Mouse (Mus musculus): ENCODE results near the gene Syt2. TPM values are rescaled to one million over a fixed set of nuclear protein-coding genes. Genes with fewer than 3 reads are reported as not detected.

Syt2 gene
- total RNA-seq, 2 experiments from 2014 or later = not detected

- intact Hi-C loops (cut with DNase I) = loop anchor here (5.0 to 10.0 kb wide), 3 partner anchors 101 to 378 kb away; partner anchors contain the start of gene Lgr6
- no peak for DNase-seq
These were observed 80.0 kb downstream of the Syt2 start for GRCm38 (mm10) chr1:134726480-134726879.

GRCm38 (mm10) chr1:134727256-134727655, 80.8 kb downstream of the Syt2 start:
- no peak for DNase-seq
- intact Hi-C loops (cut with DNase I) = loop anchor here (5.0 to 10.0 kb wide), 3 partner anchors 100 to 378 kb away; partner anchors contain the start of gene Lgr6

DNA sequence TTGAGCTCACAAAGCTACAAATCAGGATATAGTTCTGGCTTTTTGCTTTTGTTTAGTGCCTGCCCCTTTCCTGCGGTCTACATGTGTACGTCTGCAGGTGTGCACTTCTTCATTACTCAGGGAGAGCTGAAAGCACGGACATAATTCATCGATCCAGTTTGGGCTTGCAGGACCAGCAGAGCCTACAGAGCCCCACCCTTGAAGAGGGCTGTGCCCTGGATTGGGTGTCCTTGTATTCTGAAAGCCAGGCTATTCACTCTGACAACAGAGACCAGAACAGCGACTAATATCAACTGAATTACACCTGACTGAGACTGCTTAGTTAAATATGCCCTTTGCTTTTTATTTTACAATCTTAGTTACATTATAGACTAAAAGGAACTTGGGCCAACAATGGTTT, 87.2 kb downstream of the Syt2 start:
- DNase-seq = no peak
- intact Hi-C loops (cut with DNase I) = no loop called here

DNA sequence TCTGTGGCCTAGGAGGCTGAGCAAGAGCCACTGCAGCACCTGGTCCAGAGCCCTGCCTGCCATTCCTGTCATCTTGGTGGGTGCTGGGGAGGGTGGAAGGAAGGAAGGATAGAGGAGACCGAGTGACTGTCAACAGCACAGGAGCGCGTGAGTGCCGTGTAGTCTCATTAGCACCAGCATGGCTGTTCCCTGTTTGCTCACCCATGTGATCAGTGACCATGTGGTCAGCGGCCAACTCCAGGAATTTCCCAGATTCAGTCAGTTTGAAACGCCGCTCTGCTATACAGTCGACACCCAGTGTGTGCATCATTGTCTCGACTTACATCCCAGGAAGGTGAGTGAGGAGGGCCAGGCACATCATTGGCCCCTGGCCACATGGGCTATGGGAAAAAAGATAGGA, 91.0 kb downstream of the Syt2 start:
- intact Hi-C loops (cut with DNase I) = no loop called here

GRCm38 (mm10) chr1:134741433-134741832, 95.0 kb downstream of the Syt2 start:
- intact Hi-C loops (cut with DNase I) = loop anchor here (5.0 to 10.0 kb wide), 2 partner anchors 111 to 223 kb away; partner anchors contain the start of gene Ube2t
- no peak for DNase-seq

More for the DNA sequence above, 91.0 kb downstream of the Syt2 start:
- no peak for DNase-seq

GRCm38 (mm10) chr1:134741946-134742661, 95.6 kb downstream of the Syt2 start:
- intact Hi-C loops (cut with DNase I) = loop anchor here (5.0 to 10.0 kb wide), 2 partner anchors 110 to 223 kb away; partner anchors contain the start of gene Ube2t
- DNase-seq = no peak

DNA sequence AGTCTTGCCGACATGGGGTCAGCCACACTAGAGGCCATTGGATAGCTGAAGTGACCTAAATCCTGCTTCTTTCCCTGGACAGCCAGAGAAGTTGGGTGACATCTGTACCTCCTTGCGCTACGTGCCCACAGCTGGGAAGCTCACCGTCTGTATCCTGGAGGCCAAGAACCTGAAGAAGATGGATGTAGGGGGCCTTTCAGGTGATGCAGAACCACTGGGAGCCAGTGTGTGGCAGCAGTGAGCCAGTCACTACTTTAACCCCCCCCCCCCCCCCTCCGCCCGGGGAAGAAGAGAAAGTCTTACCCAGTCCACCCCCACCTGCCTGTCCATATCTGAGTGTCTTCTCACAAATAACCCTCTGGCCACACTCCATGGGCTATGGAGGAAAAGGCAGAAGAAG, 99.2 kb downstream of the Syt2 start:
- DNase-seq = no peak
- intact Hi-C loops (cut with DNase I) = loop anchor here (5.0 to 10.0 kb wide), 2 partner anchors 82 to 219 kb away; partner anchors contain the start of gene Ube2t

- DNase-seq = peak in 1 of 2 experiments; percentile 61
- intact Hi-C loops (cut with DNase I) = loop anchor here (5.0 to 10.0 kb wide), 2 partner anchors 80 to 217 kb away; partner anchors contain the start of gene Ube2t
These were observed 101.0 kb downstream of the Syt2 start for GRCm38 (mm10) chr1:134747236-134748174.

GRCm38 (mm10) chr1:134749889-134750288, 103.4 kb downstream of the Syt2 start:
- DNase-seq = peak in 1 of 2 experiments; percentile 70
- intact Hi-C loops (cut with DNase I) = loop anchor here (5.0 to 10.0 kb wide), 2 partner anchors 77 to 215 kb away; partner anchors contain the start of gene Ube2t

GRCm38 (mm10) chr1:134752447-134752846, 106.0 kb downstream of the Syt2 start:
- no peak for DNase-seq
- intact Hi-C loops (cut with DNase I) = no loop called here

DNA sequence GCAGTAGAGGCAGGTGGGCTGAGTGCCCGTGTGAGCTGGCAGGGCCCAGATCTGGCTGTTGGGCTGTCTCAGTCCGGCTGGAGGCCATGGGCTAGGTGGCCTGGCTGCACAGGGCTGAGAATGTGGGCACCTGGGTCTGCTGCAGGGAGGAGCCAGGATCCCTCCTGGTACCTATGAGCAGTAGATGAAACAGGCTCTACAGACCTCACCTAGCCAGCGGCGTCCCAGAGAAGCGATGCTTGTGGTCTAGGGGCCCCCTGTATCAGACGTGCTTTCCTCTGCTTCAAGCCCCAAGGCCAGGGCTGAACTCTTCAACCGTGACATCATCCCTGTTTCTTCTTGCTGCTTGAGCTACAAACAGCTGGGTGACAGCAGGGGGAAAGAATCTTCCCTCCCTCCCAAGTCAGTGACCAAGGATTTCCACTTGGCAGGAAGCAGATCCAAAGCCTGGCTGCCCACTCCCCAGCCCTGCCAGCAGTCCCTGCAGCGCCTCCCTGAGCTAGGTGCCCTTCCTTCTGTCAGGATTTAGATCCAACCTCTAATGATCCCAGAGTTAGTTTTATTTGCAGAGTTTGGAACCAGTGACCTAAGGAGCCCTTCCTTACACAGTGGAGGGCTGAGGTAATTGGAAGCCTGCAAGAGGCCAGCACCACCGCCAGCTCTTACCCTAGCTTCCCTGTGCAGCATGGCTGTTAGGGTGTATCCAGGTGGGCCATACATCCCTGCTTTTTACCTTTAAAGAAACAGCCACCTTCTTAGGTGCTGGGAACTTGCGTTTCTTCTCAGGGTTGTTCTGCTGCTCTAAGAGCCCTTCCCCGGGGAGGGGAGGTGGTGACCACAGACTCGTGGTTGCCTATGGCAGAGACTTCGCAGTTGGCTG, 107.5 kb downstream of the Syt2 start:
- intact Hi-C loops (cut with DNase I) = no loop called here
- peak; percentile 52 to 61 for DNase-seq

GRCm38 (mm10) chr1:134754818-134755217, 108.3 kb downstream of the Syt2 start:
- DNase-seq = no peak
- intact Hi-C loops (cut with DNase I) = no loop called here

DNA sequence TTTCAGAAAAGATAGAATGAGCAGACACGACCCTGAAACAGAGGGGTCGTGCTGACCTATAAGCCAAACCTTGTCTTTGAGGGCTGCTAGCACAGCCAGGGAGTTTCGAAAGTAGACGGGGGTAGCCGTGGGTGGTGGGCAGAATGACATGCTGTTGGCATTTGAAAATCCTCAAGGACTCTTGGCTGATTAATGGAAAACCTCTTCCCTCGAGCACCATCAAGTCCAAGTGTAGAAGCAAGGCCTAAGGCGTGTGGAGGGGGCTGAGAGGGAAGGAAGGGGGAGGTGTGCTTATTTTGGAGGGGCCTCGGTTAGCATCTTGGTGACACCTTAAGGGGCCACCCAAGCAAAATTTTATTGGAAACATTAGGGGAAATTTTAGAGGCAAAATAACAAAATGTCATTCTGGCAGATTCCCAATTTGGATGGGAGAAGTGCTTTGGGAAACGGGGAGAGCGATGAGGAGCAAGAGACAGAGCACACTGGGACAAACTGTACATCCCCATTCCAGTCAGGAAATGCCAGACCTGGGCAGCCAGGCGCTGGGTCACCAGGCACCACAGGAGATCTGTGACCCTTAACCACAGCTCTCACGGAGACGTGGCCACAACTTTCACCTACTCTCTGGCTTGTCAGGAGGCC, 109.2 kb downstream of the Syt2 start:
- intact Hi-C loops (cut with DNase I) = no loop called here
- no peak for DNase-seq

DNA sequence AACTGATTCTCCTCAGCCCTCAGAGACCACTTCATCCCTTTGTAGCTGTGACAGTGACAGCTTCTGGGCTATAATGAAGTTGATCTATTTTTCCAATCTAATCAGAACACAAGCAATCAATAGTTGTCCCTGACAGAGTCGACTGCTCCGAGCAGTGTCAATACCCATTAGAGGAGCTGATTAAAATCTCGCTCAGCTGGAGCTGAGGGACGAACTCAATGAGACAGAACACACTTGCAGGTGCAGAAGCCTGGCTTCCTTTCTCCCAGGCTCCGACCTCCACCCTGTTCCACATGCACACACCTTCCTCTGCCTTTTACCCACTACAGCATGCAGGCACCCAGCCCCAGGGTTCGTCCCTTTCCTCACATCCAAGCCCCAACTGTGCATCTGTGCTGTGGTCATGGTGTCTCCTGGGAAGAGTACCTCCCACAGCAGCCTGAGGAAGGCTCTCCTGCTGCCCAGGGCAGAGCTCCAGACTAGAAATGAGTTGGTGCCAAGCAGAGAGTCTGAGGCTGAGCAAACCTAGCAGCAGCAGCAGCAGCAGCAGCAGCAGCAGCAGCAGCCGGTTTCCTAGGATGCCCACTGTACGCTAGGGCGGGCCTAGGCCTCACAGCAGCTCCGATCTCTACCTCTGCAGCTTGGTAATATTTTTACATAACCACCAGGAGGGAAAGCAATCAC, 109.9 kb downstream of the Syt2 start:
- no peak for DNase-seq
- intact Hi-C loops (cut with DNase I) = no loop called here

- peak in 1 of 2 experiments; percentile 42 for DNase-seq
- intact Hi-C loops (cut with DNase I) = no loop called here
These were observed 110.8 kb downstream of the Syt2 start for GRCm38 (mm10) chr1:134757230-134757629.

DNA sequence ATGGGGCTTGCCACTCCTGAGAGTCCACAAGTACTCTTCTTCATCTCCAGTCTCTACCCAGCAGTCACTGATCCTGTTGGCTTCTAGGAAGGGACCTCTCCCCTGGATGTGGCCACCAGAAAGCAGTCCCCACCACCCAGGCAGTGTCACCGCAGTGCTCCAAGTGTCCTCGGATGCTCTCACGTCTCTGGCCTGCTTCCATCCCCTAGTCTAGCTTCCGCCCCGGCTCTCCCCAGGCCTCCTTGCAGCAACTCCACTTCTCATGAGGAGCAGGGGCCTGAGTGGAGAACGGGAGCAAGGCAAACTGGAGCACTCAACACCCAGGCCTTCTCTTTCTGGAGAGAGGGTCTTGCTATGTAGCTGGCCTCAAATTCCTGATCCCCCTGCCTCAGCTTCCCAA, 112.7 kb downstream of the Syt2 start:
- intact Hi-C loops (cut with DNase I) = no loop called here

GRCm38 (mm10) chr1:134760642-134761041, 114.2 kb downstream of the Syt2 start:
- no peak for DNase-seq
- intact Hi-C loops (cut with DNase I) = no loop called here

More for the DNA sequence above, 112.7 kb downstream of the Syt2 start:
- DNase-seq = no peak

DNA sequence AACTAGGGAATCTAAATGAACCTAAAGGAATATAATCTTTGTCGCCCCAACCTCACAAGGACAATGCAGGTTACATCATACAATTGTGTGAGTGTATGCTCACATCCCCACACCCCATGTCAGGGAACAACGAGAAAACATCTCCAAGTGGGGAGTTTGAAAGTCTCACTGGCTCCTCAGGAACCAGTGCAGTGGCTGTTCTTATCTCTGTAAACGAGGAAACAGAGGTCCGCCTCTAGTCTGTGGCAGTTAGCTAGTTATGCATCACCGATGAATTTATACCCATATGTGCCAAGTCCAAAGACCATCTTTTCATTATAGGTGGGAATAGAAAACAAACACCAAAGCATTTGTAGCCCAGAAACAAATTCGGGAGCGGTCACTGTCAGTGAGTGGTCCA, 115.1 kb downstream of the Syt2 start:
- intact Hi-C loops (cut with DNase I) = no loop called here
- DNase-seq = no peak

DNA sequence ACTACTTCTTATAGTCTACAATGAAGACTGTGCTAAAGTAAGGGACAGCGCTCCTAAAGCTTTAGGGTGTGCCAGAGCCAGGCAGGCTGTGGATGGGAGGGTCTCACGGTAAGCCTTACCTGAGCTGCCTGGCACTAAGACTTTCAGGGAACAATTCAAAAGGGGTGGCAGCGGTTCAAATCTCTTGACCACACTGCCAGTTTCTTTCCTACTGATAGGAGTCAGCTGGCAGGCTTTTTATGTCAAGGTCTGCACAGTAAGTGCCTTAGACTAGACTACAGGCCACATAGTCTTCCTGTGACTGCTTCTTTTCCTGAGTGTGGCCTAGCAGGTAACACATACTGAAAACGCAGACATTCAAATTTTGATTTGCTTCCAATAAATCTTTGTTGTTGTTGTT, 116.8 kb downstream of the Syt2 start:
- intact Hi-C loops (cut with DNase I) = no loop called here
- no peak for DNase-seq

Measured in gastrocnemius, postnatal 36 days (tissue).